Mouse (Mus musculus): ENCODE measurements at regions not wholly inside any gene's neighbourhood (a gene's known extent, or its start where the extent isn't known, plus 50 kb on each side); places are given as distances from the start of the nearest gene placed in this dataset.

DNA sequence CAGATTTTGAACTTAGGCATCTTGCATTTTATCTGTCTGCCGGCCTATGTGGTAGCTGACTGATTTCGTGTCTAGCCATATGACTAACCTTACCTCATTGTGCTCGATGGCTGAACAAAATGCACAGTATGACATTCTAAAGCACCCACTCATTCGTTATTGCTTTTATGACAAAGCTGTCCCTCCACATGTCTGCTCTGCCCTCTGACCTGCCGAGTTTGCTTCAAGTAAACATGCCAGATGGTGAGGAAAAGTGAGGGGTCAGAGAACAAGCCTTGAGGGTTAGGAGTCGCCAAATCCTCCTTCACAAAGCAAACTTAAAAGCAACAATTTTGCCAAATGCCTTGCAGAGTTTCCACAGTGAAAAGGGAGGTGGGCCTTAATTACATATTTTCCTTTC, 196.0 kb upstream of the Elavl2 start:
- DNase-seq (ENCODE audit: low spot score in 2 of 2) = no peak
- intact Hi-C loops (cut with DNase I) = no loop called here

DNA sequence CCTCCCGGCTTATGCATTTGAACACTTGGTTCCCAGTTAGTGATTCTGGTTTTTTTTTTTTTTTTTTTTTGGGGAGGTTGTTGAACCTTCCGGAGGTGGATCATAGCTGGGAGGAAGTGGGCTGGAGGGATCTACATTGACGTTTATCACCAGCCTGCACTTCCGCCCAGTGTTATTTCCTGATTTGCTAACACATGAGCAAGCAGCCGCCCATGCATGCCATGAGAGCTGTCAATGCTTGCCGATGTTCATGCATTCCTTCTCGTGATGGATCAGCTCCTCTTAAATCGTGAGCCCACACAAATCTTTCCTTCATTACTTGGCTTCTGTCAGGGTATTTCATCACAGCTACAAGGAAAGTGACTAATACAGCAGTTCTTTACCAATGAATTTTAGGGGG, 195.2 kb upstream of the Elavl2 start:
- DNase-seq (ENCODE audit: low spot score in 2 of 2) = no peak
- intact Hi-C loops (cut with DNase I) = no loop called here

- intact Hi-C loops (cut with DNase I) = no loop called here
- DNase-seq (ENCODE audit: low spot score in 2 of 2) = peak; percentile 32 to 84
Measured at GRCm38 (mm10) chr4:91589779-91590178, 189.2 kb upstream of the Elavl2 start.

DNA sequence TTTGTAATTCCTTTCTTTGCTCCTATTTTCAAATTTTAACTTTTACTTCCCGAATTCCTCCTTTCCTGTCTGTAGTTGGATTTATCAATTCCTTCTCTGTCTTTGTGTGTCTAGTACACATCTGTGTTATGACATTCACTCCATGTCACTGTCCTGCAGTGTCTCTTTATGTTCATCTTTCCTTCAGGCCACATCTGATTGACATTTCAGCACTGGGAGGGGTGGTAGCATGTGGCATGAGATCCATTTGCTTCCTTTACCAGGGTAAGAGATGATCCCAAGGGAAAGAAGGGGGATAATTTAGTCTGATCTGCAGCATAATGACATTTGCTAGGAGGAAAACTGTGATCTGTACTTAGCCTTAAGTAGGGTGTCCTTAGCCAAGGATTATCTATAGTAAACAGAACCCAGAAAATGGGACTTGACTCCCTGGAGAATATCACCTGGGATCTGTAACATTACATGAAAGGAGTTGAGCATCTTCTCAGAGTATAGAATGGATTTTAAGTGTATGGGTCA, 187.0 kb upstream of the Elavl2 start:
- intact Hi-C loops (cut with DNase I) = no loop called here
- DNase-seq (ENCODE audit: low spot score in 2 of 2) = no peak

- DNase-seq (ENCODE audit: low spot score in 2 of 2) = no peak
- intact Hi-C loops (cut with DNase I) = no loop called here
Measured at GRCm38 (mm10) chr4:91583035-91583434, 182.4 kb upstream of the Elavl2 start.

GRCm38 (mm10) chr4:91557452-91557851, 156.9 kb upstream of the Elavl2 start:
- DNase-seq (ENCODE audit: low spot score in 2 of 2) = no peak
- intact Hi-C loops (cut with DNase I) = no loop called here

DNA sequence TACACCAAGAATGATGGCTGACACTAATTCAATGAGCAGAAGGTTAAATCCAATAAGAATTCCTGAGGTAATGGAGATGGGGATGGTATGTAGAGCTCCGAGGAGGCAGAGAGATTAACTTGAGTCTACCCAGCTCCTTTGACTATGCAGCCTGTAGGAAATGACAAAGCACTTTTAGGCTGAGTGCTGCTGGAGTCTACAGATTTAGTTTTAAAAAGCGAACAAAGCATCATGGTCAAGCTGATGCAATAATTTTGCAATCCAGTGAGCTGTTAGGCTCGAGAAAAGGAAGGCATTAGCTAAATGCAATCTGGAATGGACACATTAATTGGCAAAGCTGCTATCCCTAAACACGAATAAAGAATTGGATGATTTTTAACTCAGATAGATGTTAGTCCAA, 156.4 kb upstream of the Elavl2 start:
- no peak for DNase-seq (ENCODE audit: low spot score in 2 of 2)
- intact Hi-C loops (cut with DNase I) = no loop called here

GRCm38 (mm10) chr4:91524367-91524766, 123.8 kb upstream of the Elavl2 start:
- intact Hi-C loops (cut with DNase I) = no loop called here

DNA sequence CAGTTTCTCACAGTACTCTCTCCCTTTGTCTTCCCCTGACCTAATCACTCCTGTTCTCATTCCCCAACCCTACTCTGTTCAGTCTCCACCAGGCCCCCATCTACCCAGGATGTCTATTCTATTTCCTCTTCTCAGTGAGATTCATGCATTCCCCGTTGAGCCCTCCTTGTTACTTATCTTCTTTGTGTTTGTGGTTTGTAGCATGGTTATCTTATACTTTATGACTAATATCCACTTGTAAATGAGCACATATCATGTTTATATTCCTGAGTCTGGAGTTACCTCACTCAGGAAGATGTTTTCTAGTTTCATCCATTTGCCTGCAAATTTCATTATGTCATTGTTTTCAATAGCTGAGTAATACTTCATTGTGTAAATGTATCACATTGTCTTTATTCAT, 111.0 kb upstream of the Elavl2 start:
- DNase-seq (ENCODE audit: low spot score in 2 of 2) = no peak
- intact Hi-C loops (cut with DNase I) = no loop called here

More at GRCm38 (mm10) chr4:91524367-91524766, 123.8 kb upstream of the Elavl2 start:
- no peak for DNase-seq (ENCODE audit: low spot score in 2 of 2)

- no peak for DNase-seq (ENCODE audit: low spot score in 2 of 2)
- intact Hi-C loops (cut with DNase I) = no loop called here
Measured at GRCm38 (mm10) chr4:91509937-91510336, 109.4 kb upstream of the Elavl2 start.

- no peak for DNase-seq (ENCODE audit: low spot score in 2 of 2)
- intact Hi-C loops (cut with DNase I) = no loop called here
Measured at GRCm38 (mm10) chr4:91503273-91503672, 102.7 kb upstream of the Elavl2 start.

- no peak for DNase-seq (ENCODE audit: low spot score in 2 of 2)
- intact Hi-C loops (cut with DNase I) = no loop called here
Measured at GRCm38 (mm10) chr4:91481863-91482475, 81.4 kb upstream of the Elavl2 start.
